Mouse (Mus musculus): ENCODE results near the gene Fbxo10.
"Not testable (repeated sequence)": the region's sequence is repeated elsewhere in the genome, so short reads cannot be mapped to it uniquely, and the experiment has no call there.

Fbxo10 gene

DNA sequence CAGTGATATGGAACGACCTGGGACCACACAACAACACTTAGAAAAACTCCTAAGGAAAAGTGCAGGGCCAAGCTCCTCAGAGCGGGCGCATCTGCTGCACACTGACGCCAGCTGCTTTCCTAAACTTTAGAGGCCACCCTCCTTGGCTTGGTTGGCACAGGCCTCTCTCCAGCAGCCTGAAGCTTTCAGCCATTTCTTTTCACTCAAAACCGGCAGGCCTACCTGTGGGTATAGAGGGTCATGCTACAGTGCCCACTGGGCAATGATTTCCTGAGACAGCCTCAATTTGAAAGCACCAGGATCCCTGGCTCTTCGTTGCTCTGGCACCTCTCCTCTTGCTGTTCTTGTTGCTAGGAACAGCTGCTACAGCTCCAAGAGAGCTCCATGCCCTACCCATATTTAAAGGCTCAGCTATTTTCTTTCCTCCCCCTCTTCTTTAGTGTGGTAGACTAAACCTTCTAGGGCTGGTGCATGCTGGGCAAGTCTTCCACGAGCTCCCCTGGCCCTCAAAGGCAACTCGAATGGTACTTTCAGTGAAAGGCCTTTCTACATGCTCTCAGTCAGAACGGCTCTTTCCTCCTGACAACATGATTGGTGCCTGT, 37.0 kb downstream of the Fbxo10 start:
- no peak for DNase-seq (ENCODE audit: low read depth)

DNA sequence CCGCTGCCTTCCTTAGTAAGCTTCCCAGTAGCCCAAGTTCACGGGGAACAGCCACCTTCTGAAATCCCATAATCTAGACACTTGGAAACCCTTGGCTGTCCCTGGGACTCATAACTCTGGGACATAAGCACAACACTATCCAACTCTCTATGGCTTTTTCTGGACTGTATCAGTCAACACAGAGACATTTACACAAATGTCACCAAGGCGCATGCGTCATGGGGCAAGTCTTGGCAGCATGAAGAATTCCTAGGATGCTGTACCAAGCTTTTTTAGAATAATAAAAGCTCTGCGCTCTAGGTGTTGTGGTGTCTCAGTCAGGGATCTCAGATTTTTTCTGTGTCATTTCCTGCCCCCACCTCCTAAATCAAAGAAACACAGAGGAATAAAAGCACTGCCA, 37.7 kb downstream of the Fbxo10 start:
- no peak for DNase-seq (ENCODE audit: low read depth)

DNA sequence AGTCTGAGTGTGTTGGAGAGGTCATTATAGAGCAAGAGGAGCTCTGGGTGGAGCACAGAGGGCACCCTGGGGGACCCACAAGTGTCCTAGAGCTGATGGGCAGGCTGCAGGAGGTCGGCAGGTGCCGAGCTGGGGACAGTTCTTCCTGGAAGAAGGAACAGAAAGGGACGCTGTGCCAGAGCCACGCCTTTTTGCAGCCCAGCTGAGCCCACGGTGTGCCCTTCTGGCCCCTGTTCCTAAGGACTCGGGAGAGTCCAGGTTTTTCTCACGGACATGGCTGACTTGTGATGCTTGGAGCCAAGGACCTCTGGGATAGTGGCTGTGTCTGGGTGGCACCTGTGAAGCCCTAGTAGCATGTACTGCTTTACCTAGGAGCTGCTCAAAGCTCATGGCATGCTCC, 43.6 kb downstream of the Fbxo10 start:
- DNase-seq (ENCODE audit: low read depth), result no peak

GRCm38 (mm10) chr4:45039546-45039945, 44.9 kb downstream of the Fbxo10 start:
- DNase-seq (ENCODE audit: low read depth), result not testable (repeated sequence)

GRCm38 (mm10) chr4:45038879-45039278, 45.5 kb downstream of the Fbxo10 start:
- peak; percentile 71 for DNase-seq (ENCODE audit: low read depth)

GRCm38 (mm10) chr4:45037455-45038410, 46.7 kb downstream of the Fbxo10 start:
- DNase-seq (ENCODE audit: low read depth), result no peak

GRCm38 (mm10) chr4:45036571-45036970, 47.8 kb downstream of the Fbxo10 start:
- DNase-seq (ENCODE audit: low read depth), result peak; percentile 36

- peak; percentile 57 for DNase-seq (ENCODE audit: low read depth)
Observed at GRCm38 (mm10) chr4:45036048-45036447, 48.4 kb downstream of the Fbxo10 start.

DNA sequence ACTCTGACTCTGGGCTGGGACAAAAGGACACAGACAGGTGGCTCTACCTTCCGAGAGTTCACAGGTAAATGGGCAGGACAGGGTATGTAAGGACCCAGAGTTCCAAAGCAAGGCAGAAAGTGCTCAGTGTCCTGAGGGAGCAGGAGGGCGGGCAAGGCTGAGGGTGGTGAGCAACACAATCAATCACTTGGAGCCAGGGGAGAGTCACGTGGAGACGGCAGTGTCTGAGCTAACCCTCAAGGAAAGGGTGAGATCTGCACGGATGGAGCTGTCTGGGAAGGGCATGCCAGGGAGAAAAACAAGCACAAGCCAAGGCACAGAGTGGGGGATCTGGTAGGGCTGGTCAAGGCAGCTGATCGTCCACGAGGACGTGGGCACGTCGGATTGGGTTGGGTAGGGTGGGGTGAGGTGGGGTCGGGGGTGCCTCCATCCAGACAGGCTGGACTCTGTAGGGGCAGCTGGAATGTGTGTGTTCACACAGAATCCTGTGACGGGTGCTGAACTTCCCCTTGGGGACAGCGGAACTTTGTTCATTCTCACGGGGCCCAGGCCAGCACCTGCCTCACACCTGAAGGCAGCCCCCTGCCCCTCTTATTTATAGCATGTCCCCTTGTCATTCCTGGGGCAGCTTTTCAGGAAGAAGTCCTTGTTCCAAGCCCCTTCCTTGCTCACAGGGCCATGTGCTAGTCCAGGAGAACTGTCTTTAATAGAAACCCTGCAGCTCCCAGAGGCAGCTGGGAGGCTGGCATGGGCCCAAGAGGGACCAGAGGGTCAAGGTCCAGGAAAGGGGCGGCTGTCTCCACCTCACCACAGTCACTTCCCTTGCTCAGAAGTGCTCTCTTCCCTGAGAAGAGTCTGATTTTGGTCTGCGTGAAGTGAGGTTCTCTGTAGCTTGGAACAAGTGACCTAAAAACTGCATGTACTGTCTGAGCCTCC, 49.4 kb downstream of the Fbxo10 start:
- peak; percentile 77 for DNase-seq (ENCODE audit: low read depth)

DNA sequence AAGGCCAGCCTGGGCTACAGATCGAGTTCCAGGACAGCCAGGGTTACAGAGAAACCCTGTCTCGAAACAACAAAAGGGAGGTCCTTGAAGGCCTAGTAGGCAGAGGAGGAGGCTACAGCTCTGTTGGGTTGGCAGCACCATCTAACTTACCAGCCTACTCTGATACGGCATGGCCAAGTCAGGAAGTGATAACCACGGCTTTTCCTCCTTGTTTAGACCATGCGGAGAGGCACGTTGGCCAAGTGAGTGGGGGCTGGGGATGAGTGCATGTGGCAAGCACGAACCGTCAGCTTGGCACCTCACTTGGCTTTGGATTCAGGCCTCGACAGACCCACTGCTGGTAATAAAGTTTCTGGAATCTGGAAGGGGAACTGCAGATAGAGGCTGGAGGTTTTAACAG, 51.8 kb downstream of the Fbxo10 start:
- DNase-seq (ENCODE audit: low read depth), result peak; percentile 84

- no peak for DNase-seq (ENCODE audit: low read depth)
Observed at GRCm38 (mm10) chr4:45026459-45026858, 57.9 kb downstream of the Fbxo10 start.

- DNase-seq (ENCODE audit: low read depth), result peak; percentile 31
Observed at GRCm38 (mm10) chr4:45019009-45019408, 65.4 kb downstream of the Fbxo10 start.

DNA sequence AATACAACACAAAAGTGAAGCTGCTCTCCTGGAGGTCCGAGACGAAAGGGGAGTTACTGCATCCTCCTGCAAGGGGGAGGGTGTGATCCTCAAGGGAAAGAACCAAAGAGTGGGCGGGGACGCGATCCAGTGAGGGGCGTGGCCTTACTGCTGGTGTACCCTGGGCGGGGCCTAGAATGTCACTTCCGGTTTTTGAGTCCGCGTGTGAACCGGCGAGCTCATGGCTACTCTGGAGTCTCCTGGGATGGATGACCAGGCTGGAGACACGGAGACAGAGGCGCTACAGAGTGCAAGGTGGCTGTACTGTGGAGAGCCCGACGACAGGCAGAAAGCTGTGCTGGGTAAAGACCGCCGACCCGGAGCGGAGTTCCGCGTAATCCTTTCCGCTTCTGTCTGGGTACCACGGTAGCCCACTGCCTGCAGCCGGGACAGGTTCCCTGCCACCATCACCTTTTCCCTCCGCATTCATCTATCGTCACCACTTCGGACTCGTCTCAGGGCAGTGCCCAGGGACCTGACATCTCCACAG, 65.9 kb downstream of the Fbxo10 start, which contains the start of gene Polr1e:
Polr1e (plus strand) TSS at position 132 of the 529 bp plus-strand sequence.
- peak; percentile 95 for DNase-seq (ENCODE audit: low read depth)

DNA sequence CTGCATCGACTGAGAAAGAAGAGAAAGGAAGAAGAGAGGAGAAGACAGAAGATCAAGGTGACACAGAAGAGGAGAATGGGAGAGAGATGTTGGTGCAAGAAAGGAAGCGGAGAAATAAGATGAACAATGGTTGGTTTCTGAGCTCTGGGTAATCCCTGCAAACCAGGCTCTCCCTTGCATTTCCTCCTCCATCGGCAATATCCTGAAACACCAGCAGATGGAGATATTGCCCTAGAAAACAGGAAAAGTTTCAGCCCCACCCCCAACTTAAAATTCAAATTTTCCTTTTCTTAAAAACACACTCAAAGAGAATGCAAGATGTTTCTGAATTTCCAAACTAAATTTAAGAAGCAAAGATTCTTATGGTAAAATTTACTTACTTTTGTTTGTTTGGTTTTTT, 68.8 kb downstream of the Fbxo10 start:
- DNase-seq (ENCODE audit: low read depth), result peak; percentile 80

DNA sequence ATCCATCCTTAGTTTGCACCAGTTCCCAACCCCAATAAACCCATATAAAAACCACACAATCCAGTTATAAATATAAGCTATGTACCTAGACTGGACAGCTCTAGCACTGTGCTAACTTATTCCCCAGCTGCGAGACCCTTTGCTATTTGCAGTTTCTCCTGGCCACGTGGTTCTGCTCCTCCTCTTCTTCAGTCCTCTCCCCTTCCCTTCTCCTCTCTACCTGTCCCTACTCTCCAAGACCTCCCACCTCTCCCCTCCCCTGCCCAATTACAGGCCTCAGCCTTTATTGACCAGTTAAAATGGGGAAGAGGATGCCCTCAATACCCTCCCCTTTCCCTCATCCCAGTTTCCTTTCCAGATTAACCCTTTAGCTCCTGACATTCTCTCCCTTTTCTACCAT, 70.9 kb downstream of the Fbxo10 start:
- peak; percentile 47 for DNase-seq (ENCODE audit: low read depth)

- peak; percentile 85 for DNase-seq (ENCODE audit: low read depth)
Observed at GRCm38 (mm10) chr4:45013031-45013431, 71.4 kb downstream of the Fbxo10 start.

GRCm38 (mm10) chr4:45012105-45012975, 72.1 kb downstream of the Fbxo10 start, which contains the start of gene Zbtb5:
Gene Zbtb5, minus strand, starts transcription at chr4:45012412.
- DNase-seq (ENCODE audit: low read depth), result peak; percentile 100

GRCm38 (mm10) chr4:45011581-45012104, 72.8 kb downstream of the Fbxo10 start:
- peak; percentile 81 for DNase-seq (ENCODE audit: low read depth)

DNA sequence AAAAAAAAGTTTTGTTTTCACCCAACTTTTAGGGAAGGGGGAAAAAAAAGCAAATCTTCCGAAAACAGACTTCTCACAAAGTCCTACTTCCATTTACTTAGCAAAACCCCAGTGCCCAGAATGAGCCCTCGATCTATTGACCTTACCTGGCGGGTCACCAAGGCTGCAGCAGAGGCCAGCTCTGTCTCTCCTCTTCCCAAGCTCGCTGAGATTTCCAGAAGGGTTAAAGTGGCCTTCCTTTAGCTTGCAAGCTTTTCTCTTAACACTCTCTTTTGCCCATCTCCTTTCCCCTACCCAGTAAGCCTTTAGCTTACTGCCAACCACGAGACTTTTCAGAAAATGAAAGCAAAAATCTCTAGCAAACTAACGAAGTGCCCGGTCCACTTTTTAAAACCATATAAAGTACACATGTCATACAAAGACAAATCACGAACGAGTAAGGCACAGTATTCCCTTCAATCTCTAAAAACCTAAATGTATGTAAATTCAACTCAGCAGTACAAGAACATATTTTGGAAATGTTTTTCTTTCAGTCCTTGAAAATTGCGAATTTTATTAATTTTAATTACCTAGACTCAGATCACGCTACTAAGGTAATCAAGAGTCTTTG, 73.5 kb downstream of the Fbxo10 start:
- DNase-seq (ENCODE audit: low read depth), result peak; percentile 40

DNA sequence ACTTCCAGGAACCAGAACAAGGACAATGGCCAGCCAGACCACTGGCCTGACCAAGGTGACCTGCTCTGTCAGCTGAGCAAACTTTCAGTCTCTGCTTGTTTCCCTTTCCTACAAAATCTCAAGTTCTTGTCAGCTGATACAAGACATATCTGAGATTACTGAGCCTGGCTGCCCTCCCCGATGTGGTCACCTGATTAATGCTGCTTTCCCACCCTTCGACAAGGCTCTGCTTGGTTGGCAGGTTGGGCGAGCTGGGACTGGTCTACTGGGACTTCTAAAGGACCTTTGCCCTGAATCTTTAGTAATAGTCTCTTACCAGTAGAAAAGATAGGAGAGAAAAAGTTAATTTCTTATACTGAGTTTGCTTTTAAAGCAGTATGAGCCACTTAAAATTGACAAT, 79.0 kb downstream of the Fbxo10 start:
- no peak for DNase-seq (ENCODE audit: low read depth)
